Mouse (Mus musculus): ENCODE results near the gene Nrp2. TPM values are rescaled to one million over a fixed set of nuclear protein-coding genes. Genes with fewer than 3 reads are reported as not detected.

Nrp2 gene
- polyA plus RNA-seq, 2 experiments from 2014 or later: 0.38 to 0.61 TPM

DNA sequence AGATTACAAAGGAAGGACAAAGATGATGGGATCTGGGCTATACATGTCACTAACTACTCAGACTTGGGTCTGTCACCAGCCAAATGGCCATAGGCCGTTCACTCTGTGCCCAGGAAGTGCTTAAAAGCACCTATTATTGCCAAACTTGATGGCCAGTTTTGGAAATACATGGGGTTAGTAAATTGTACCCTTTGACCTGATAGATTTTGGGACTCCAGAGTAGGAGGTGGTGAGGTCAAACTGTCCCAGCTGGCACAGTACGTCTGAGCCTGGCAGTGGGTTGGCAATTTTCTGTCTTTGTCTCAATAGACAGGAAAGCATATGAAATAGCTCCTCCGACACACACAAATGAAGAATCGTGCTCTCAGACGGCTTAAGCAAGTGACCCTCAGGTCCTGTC is 20.8 kb downstream of the Nrp2 start:
- no peak for ATAC-seq

GRCm38 (mm10) chr1:62724461-62725021 is 21.5 kb downstream of the Nrp2 start:
- ATAC-seq: no peak

DNA sequence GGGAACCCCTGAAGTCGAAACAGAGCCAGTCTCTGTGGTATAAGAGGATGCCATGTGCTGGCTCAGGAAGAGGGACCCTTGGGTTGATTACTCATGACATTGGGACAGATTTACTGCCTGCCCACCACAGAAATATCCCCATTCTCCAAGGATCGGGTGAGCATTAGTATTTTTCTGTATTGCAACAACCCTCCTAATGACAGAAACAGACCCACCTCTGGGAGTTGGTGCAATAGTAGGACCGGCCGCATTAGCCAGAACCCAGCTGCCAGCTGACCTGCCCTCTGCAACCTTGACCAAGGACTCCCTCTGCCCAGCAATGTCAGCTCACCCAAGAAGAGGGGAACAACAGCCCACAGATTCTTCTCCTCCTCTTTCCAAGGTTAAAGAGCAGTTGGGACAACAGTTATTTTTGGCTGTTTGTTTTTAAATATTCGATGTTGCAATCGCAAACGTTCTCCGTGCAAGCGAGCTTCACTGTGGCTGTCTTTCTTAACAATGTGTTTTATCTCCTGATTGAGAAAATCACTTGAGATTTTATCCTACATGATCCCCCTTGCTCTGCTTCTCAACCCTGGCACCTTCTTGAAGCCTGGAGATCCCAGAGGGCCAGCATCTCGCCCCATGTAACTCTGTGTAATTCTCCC is 22.1 kb downstream of the Nrp2 start:
- ATAC-seq: no peak

DNA sequence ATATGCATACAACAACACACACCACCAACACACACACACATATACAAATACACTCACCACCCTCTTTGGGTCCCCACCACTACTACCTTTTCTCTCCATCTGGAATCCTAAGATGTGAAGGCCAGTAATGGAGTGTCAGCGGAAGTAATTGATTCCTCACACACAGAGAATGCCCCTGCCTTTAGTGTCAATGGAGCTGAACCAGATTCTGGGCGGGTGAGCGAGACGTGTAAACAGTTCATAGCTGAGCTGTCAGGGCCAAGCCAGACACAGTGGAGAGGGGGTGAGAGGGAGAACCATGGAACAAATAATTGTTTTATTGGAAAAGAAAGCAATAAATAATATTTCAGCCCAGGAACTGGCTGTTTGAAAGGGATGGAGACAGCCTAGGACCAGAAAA is 24.1 kb downstream of the Nrp2 start:
- ATAC-seq: no peak

DNA sequence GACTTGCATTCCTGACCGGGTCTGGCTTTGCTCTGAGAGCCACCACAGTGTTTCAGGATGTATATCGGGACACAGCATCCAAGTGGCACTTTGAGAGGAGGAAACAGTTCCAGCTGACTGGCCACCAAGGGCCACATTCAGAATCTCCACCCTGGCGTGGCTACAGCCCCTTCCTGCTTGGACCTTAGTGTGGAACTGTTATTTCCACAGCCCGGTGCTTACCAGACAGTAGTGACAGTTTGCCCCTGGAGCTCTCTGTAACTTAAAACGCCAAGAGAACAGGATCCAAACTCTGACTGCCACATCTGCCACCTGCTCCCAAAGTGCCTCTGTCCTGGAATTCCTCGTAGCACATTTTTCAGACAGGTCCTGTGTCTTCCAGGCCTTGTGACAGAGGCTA is 25.3 kb downstream of the Nrp2 start:
- ATAC-seq: no peak

GRCm38 (mm10) chr1:62728926-62729325 is 25.8 kb downstream of the Nrp2 start:
- no peak for ATAC-seq

DNA sequence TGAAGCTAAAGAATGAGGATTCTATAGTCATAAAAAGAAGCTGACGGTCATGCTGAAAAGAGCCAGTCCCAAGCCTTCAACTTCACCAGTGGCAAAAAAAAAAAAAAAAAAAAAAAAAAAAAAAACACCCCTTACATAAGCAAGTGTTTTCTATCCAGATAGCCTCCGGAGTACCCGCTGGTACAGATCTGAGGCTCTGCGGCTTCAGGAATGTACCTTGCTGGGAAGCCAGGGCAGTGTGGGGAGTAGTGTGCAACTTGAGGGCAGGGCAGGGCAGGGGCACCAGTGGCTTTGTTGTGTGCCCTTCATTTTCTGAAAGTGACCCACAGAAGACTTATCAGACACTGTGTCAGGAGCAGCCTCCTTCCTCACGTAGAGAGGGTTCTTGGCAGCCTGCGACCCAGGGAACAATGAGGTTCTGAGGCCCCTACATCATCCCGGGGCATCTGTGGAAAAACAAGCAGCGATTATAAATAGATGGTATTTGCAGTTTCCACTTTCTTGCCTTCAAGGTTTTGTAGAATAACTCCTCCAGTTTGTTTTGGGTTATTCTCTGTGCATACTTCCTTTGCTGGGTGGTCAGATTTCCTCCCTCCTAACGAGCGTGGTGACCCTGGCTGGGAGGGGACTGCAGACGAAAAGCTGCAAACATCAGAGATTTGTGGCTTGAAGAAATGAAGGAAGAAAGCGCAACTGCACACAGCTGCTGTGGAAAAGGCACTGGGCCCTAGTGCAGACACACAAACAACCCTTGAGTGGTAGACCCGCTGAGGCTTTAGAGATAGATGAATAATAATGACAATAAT is 26.5 kb downstream of the Nrp2 start:
- ATAC-seq: no peak

- ATAC-seq: no peak
Observed at GRCm38 (mm10) chr1:62732036-62732435, 29.0 kb downstream of the Nrp2 start.

- no peak for ATAC-seq
Observed at GRCm38 (mm10) chr1:62734420-62734931, 31.4 kb downstream of the Nrp2 start.

DNA sequence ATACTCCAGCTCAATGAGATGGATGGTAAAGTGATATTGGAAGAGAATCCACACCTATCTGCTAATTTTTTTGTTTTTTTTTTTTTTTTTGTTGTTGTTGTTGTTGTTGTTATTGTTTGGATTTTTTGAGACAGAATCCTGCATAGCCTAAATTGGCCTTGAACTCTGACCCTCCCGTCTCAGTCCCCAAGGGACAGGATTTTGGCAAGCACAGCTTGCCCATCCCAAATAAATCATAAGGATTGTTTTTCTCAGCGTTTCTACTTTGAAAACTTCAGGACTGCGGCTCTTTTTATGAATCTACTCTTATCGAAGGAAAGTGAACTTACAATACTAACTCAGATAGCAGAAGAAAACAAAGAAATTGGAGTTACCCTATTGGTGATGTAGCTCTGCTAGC is 31.9 kb downstream of the Nrp2 start:
- ATAC-seq: no peak

DNA sequence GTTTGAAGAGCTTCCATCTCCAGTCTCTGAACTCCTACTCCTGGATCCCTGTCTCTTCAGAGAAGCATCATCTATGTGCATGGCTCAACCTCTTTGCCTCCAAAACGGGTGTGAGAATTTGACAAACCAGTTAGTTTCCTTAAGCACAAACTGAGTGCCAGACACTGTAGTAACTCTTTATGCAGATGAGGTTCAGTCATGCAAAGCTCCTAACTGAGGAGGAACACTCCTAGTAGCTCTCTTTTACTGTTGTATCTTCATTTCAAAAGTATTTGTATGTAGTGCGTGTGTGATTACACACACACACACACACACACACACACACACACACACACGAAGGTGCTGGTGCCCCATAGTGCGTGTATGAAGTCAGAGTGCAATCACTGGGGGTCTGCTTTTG is 32.8 kb downstream of the Nrp2 start:
- no peak for ATAC-seq

- ATAC-seq: no peak
Observed at GRCm38 (mm10) chr1:62736455-62737012, 33.4 kb downstream of the Nrp2 start.

DNA sequence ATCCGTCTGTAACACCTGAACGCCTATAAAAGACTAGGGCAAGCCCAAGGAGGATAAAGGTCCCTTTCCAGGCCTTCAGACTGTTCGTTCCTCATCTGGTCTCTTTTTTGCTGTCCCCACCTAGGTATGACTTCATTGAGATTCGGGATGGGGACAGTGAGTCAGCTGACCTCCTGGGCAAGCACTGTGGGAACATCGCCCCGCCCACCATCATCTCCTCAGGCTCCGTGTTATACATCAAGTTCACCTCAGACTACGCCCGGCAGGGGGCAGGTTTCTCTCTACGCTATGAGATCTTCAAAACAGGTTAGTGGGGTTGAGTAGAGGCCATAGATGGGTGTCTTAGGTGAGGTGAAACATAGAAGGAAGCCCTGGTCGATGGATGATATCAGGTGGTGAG is 35.1 kb downstream of the Nrp2 start:
- ATAC-seq: no peak

DNA sequence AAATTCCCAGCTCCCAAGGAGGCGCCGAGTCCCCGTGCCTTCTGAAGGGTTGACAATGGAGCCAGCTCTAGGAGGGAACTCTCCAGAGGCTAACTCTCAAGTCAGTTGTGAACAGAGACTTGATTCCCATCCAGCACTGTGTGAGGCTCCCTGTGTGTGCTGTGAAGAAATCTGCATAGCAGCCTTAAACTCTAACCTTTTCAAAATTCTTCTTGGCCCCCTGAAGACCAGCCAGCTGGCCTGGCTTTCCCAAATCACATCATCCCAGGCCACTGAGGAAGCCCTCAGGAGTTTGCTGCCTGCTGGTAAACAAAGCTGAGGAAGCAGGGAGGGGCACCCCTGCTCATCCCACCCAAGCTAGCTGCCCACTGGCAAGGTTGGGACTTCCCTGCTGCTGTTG is 39.0 kb downstream of the Nrp2 start:
- ATAC-seq: no peak

- no peak for ATAC-seq
Observed at GRCm38 (mm10) chr1:62743064-62743694, 40.1 kb downstream of the Nrp2 start.

GRCm38 (mm10) chr1:62745889-62746288 is 42.8 kb downstream of the Nrp2 start:
- no peak for ATAC-seq

- ATAC-seq: no peak
Observed at GRCm38 (mm10) chr1:62747421-62748111, 44.5 kb downstream of the Nrp2 start.

- ATAC-seq: no peak
Observed at GRCm38 (mm10) chr1:62748361-62748760, 45.3 kb downstream of the Nrp2 start.

DNA sequence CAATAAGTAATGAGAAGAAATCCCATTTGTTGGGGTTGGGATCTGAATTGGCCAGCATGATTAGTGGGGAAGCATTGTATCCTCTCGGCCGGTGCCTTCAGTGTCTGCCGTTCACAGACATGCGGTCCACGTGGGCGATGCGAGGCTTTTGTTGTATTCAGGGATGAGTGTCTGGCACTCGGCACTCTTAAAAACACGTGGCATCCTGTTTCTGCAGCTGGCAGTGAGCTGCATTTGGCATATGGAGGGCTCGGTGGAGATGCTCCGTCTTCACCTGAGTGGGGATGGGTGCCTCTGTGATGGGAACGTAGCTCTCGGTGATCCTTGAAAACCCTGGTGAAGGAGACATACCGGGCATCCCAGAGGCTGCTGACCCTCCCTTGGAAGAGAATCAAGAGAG is 46.6 kb downstream of the Nrp2 start:
- ATAC-seq: no peak

DNA sequence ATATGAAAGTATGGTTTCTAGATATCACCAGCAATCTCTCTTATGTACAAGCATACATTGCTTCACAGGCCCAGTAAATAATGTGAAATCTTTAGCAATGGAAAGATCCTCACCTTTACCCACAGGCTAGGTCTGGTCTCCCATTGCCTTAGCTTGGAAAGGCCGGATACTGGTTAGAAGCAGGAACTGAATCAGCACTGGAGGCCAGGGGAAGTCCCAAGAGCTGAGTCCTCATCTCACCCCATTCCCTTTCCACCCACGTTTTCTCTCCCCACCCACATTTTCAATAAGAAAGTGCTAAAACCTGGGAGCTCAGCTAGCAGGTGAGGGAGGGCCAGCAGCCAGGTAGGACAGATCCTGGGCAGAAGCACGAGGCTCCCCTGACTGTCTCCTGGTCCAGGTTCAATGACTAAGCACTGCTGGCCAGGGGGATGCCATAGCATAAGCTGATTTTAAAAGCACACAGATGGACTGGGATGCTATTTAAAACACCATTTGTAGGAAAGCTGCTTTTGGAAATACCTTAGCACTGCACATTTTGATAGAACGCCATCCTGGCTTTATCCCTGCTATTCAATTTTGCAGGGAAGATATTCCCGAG is 47.4 kb downstream of the Nrp2 start:
- no peak for ATAC-seq

DNA sequence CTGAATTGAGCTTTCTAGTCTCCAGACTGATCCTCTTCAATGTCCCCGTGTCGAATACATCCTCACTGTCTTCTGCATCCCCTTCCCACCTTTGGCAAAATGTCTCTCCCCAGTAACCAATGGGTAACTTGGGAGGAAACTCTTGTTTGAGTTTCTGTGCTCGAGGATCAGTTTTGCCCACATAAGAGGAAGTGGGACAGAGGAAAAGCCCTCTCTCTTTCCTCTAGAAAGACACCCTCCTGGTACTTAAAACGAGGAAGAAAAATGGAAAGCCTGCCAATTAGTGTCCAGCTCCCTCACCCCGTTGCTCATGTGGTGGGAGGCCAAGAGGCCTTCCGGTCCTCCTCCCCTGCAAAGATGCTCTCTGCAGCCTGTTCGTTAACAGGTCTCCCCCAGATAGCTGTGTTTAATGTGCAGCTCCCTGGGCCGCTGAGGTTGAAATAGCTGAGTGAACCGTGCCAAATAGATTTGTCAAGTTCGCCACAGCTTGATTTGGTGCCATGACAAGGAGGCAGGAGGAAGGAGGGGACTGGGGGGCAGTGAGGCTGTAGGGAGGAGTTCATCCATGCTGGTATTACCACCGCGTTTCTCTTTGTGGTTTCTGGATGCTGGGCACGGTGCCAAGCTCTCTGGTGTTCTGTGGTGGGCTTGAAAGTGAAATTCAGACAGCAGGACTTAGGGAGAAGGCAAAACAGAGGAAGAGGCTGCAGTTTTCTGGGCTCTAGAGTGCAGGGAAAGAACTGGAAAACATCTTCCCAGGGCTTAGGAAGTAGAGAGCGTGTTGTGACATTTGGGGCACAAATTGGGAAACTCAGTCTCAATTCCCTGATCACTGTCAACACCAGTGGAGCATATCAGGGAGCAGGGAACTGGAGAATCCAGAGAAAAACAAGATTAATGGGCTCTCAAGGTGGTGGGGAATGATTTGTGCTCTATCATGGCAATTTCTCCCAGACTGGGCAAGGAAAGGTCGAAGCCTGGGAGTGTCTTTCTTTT is 48.2 kb downstream of the Nrp2 start:
- ATAC-seq: no peak

Data from CD4-positive, CD25-positive, alpha-beta regulatory T cell, adult 4 months (primary cell).